Mouse (Mus musculus) T-helper 17 cell (primary cell): ENCODE measurements at regions not wholly inside any gene's neighbourhood (a gene's known extent, or its start where the extent isn't known, plus 50 kb on each side); places are given as distances from the start of the nearest gene placed in this dataset.

ENCODE experiments used
- in situ Hi-C, 2 experiments: fragments of 300-600 bp; cut with MboI, MseI; formaldehyde crosslinking; loops; 1 replicate in 1 of 2; 2 replicates in 1 of 2; pipeline ENCODE4 v1.15.1; 2025; ENCODE audit warnings: high pct_unique_total_duplicates in 2 of 2

DNA sequence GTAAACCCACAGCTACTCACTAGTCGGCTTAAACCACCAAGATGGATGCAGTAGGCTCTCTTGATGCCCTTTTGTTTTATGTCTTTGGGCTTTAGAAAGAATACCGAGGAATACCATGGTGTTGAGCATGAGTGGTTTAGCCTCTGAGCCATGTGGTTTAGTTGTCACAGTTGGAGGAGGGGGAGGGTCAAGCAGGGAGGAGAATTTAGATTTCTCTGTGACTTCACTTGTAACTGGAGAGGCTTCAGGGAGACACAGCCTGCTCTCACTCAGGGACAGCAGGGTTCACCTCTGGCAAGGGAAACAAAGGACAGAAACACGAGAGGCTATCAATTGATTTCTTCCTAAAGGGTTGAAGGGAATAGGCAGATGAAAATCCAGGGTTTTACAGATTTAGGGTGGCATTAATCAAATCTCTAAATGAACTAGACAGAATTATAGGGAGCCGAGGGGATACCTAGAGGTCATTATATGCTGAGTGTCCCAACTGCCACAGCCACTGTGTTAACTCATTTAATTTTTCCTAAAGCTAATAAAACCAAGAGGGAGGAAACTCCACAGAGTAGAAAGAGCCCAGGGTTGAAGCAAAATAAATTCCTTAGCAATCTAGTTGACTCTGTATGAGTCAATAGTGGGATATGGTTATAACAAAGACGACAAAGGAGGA is 2113.7 kb upstream of the 5930422O12Rik start:
- in situ Hi-C loops, result loop anchor here in 1 of 2 experiments (25.0 kb wide), 1 partner anchor 1872 kb away; no protein-coding TSS in a partner anchor

DNA sequence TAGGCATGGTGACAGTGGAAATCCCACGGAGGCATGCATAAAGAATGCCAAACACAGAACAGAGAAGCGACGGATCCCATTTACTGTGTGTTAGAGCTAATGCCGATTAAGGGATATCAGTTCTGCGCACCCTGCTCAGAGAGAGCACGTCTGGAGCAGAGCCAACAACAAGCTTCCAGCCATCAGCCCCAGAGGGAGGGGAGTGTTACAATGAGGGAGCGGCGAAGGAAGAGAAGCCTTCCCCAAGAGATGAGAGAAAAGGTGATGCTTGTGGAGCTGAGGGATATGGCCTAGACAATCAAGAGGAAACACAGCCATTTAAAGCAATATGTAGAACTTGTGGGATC is 2113.2 kb upstream of the 5930422O12Rik start:
- in situ Hi-C loops, result loop anchor here in 1 of 2 experiments (25.0 kb wide), 1 partner anchor 1872 kb away; no protein-coding TSS in a partner anchor

DNA sequence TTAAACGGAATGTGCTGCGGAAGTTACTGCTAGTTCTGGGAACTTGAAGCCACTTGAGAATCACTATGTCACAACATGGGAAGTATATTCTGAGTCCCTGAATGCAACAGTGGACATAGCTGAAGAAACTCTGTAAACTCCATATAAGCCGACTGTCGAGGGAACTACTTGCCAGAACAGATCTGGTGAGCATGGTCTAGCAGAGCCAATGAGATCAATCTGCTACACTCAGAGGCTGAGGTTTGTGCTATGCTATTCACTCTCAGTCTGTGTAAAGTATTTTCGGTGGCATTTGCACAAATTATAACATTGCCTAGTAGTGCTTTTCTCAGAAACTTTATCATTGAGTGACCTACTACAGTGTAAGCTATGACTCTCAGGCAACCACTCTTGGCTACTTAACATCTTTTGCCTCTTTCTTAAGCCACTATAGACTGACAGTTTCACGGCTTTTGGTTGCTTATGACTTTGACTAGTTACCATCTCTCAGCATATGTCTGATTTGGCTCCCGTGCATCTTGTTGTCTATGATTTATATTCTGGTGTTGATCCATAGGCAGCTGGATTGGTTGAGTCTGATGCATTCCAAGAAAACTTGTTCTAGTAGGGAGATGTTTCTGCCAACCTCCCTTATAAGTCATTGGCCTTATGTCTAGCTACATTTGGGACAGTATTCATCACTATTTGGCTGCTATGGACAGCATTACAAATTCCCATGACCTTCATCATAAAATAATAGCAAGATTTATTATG is 2094.8 kb upstream of the 5930422O12Rik start:
- in situ Hi-C loops, result no loop called here

DNA sequence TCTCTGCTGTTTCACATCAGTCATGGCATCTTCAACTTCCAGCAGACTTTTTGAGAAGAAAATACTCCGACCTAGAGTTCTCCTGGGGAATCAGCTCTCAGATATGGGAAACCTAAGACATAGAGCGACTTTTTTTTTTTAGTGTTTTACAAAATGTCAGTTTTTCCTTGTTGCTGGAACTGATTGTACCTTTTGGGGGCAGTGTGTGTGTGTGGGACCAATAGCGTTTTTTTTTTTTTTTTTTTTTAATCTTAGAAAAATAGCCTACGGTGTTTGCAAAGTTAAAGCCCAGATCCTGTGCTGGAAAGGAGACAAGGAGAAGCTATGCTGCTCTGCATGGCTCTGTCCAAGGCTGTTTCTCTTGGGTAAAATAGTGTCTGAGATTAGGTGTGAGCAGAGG is 2080.0 kb upstream of the 5930422O12Rik start:
- in situ Hi-C loops, result no loop called here

DNA sequence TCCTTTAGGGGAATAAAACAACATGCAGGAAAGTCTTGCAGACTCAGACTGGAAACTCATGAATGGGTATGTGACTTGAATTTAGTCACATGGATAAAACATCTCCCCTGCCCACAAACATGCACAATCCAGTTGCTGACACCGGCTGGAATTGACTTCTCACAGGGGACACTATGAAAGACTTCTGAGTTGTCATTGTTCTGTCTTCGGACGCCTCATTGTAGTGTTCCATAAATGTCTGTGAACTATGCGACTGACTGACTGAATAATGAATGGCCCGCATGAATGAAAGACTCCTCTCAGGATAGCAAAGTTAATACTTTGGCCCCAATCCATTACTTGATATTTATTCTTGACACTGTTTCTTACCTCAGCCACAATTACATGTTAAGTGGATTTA is 2058.9 kb upstream of the 5930422O12Rik start:
- in situ Hi-C loops, result no loop called here

DNA sequence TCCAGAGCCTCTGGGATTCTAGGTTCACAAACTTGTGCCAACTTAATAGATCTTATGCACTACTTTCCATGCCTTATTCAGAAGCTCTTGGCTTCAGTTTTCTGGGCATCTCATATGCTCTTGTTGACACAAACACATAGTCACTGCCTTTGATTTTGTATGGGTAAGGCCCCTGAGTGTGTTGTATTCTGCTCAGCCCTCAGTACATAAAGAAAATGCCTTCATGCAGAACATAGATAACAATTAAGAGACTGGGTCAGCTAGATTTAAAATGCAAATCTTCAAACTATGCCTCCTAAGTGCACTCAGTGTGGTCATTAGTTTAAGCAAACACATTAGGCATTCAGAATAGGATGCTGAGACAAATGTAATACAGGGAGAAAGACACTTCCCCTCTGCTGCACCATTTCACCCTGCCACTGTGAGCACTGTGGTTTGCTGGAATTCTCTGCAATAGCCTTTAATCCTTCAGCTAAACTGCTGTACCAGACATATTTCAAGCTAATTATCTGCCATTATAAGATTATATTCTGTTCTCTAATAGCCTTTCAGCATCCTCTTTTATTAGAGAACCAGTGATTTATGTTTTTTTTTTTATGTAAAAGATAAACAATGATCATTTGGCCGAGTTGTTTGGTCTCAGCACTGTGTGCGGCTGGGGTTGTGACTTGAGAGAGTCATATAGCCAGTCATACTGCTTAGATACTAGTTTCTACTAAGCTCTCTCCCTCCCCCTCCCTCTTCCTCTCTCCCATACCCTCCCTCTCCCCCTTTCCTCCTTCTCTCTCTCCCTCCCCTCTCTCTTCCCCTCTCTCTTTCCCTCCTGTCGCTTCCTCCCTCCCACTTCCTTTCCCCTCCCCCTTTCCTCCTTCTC is 2058.1 kb upstream of the 5930422O12Rik start:
- in situ Hi-C loops, result no loop called here

DNA sequence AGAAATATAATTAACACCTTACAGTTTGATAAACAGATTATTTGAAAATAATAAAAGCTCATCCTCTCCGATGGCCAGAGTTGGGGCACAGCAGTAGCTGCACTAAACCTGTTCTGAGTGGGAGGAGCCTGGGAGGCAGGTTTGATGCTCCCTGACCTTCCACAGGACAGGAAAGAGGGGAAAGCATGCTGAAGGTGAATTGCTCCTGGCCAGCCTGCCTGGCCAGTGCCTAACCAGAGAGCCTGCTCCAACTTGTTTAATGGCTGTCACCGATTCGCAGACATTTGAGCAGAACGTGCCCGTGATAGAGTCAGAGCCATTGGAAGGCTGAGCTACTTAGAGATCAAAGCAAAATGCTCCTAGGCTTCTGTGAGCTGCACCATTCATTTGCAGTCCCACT is 2056.9 kb upstream of the 5930422O12Rik start:
- in situ Hi-C loops, result no loop called here

DNA sequence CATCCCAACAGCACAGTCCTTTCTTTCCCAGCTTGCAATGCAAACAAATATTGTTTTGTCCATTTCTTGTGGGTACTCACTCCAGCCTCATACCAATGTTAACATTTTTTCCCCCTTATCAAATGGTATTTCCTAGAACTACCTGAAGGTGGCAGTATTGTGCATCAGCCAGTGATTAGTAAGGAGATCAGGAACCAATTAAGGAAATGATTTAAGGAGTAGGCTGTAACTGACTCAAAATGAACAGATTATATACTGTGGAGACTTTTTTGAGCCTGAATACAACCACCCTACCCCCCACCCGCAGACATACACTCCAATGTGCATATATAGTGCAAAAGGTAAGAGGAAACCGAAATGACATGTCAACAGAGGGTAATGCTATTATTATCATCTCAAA is 2056.1 kb upstream of the 5930422O12Rik start:
- in situ Hi-C loops, result no loop called here

DNA sequence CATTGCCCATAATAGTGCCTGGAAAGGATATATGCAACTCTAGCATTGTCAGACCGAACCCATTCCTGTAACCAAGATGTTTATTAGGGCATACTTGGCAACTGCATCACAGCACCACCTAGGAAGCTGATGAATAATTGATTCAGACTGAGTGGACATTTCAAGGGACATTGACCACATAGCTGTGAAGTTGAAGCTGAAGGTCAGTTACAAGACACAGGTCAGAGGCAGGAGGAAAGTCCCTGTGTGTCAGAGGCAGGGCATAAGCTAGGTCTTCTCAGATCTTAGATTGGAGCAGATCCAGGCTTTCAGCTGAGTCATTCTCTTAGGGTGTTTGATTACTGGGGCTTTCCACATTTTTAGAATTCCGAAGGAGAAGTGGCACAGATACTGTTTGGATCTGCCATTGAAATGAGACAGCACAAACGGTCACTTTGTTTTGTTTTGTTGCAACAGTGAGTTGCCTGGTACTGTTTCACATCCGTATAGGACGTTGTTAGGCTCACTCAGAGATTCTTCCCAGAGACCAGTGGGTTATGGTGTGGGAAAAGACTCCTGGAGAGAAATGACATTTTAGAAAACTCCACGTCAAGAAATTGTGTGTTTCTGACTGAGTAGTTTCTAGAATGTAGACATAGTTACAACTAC is 2055.2 kb upstream of the 5930422O12Rik start:
- in situ Hi-C loops, result no loop called here

DNA sequence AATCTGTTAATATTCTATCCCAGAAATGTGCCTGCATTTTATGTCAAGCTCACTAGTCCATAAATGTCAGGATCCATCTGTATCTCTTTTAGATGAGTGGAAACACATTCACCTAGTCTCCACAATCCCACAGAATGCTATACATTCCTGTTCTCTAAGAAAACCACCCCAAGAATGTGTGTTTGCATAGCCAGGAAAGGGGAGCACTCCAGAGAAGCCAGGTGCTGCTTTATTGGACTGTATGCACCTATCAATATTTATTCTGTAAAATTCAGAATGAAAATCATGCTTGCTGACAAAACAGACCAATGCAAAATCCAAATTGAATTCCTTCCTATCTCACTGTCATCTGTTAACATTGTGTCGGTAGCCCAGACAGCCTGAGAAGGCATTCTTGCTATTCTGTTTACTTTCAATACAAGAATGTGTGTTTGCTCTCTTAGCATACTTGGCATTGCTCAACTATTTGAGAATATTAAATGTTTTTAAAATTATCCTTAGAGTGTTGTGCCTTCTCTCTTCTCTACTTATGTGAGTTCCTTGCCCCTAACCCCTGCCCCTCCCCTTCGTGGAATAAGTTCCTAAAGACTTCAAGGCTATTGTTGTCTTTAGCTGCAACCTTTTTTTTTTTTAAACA is 2050.7 kb upstream of the 5930422O12Rik start:
- in situ Hi-C loops, result no loop called here

DNA sequence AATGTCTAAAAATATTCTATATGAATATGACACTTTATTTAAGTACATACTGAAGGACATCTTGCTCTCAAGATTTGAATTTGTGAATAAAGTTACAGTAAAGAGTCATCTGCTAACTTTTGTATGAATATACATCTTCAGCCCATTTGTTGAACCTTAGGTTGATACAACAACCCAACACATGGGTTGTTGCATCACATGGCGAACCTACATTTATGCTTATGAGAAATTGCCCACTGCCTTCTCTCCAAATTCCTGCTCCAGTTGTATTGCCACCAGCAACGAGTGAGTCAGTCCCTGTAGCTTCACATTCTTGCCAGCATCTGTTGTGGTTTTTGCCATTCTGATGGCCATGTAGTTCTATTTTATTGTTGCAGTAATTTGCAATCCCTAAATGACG is 2023.7 kb upstream of the 5930422O12Rik start:
- in situ Hi-C loops, result no loop called here

DNA sequence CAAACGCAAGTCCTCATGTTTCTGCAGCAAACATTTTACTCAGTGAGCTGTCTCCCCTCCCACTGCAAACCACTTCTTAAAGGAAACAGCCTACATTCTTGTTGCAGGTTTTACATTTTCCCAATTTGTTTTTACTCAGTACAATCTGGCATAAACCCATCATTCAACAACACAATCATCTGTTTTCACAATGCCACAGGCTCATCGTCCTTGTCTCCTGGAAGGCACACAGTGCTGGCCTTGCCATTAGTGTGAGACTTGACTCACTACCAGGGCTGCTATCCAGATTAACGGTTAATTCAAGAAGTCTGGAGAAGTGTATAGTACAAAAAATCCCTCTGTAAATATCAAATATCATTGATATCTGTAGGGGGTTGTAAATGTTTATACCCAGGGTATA is 2006.3 kb upstream of the 5930422O12Rik start:
- in situ Hi-C loops, result no loop called here

DNA sequence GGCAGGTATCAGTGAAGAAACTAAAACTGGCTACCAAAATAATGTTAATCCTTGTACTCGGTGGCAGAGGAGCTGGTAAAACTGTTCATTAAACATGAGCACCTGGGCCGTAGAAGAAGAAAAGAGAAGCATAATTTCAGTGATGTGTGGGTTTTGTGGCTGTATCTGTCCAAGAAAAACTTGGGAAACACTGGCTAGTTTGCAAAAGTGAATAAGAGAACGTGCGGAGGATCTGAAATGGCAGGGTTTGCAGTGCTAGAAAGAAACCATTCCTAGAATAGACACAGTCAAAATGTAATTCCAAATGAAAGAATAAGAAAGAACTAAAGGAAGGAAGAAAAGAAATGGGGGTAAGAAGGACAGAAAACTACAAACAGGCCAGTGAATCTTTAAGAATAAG is 2000.8 kb upstream of the 5930422O12Rik start:
- in situ Hi-C loops, result no loop called here

DNA sequence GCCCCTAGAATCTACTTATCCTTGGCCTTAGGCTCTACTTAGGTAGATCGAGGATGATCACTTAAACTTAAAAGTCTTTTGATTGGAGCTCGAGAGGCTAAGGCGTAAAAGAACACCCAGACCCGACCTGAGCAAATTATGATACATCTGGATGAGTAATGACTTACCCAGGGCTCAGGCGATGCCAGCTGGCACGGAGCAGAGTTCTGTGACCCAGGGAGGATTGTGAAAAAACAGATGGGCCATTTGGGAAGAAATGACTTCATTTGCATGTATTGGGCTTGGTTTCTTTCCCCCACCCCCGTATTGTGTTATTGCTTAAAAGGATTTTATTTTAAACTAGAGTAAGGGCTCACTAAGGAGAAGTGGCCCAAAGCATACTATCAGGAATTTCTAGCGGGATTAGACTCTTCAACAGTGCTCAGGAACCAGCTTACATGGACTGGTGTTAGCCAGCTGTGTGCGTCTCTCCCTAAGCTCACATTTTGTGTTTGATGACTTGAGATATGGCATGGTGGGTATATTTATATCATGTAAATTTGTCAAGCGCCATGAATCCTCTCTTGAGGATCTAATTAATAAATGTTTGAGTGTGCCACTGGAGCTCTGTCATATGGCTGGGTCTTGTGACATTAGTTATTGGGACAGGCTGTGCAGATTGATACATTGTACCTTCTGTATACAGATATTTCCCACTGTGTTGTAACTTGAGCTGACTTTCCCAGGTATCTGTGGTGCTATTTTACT is 1991.9 kb upstream of the 5930422O12Rik start:
- in situ Hi-C loops, result loop anchor here in 1 of 2 experiments (10.0 kb wide), 1 partner anchor 808 kb away; no protein-coding TSS in a partner anchor

DNA sequence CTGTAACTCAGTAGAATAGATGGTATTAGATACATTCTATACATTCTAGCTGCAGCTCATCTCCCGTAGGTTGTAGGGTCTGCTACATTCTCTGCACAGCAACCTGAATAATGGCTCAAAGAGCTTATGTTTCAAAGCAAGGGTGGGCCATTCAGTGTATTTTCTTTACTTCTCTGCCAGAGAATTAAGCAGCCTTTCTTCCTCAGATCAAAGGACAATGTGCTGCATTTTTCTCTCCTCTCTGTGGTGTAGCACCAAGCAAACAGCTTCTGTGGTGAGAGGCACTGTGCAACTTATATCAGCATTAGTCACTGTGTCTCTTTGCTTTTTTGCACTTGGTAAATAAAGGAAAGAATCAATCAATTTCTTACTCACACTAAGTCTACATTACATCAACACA is 1983.7 kb upstream of the 5930422O12Rik start:
- in situ Hi-C loops, result no loop called here

DNA sequence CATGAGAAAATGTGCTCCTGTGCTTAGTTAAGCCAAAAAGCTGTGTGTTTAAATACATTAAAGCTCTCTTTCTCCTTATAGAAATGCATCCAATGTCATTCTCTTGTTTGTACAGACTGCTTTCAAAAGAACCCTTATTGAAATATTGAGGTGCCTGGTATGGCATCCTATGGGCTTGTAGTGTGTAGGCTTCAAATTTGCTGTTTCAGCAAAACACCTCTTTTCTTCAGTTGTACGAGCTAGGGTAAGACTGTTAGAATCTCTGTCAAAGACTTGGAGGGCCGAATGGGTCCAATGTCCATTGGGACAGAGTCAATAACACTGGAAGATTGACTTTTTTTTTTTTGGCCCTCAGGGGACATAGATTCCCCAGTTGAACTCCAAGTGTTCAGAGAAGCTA is 1980.5 kb upstream of the 5930422O12Rik start:
- in situ Hi-C loops, result no loop called here

DNA sequence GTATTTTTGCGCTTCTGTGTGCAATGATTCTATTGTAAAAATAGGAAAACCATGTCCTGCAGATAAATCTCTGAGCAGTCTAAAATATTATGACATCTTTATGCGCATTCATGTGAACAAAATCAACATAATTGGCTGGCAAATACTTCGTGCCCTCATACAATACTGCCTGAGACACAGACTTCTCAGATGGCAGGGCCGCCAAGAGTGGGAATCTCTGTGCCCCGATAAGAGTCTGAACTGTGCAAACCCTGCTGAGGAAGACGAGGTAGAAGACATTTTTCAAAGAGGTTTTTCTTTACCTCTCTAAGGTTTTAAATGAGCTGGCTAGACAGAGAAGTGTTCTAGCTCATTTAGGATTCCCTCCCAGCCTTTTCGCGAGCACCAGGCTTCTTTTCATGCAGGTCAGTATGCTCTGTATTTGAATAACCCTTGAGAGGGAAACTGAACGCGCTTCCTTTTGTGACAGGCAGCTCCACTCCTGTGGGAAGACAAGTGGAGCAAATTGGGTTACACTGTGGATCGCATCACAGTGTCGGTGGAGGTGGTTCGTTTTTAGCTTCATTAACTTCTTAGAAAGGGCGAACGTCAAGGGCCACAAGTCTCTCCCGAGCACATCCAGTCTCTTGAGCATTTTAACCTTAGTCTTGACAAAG is 1973.6 kb upstream of the 5930422O12Rik start:
- in situ Hi-C loops, result no loop called here

DNA sequence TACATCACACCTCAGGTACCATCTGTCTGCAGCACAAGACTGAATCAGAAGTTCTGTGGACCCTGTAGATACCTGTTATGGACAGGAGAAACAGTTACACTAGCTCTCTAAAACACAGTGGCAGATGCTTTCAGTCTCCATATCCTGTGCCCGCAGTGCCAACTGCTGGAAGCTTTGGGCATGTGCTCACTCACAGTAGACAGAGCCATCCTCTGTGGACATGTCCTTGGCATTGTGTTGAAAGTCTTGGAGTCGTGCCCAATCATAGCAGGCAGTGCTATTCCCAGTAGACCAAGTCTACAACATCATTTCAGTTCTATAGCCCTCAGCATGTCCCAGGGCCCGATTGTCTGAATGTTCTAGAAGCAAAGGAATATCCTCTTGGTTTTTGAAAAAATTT is 1968.2 kb upstream of the 5930422O12Rik start:
- in situ Hi-C loops, result no loop called here
